In genomic region chr8:66203814-66204438, GRCm38 (mm10) we compare ENCODE assay signal across 34 mouse cellular contexts.
DNase-seq lines count a peak whose midpoint lies in the region; ATAC-seq and TF ChIP-seq lines count a peak whose summit lies in the region.
"Had no signal": no experiment of that assay in that cellular context is flagged by ENCODE, and none has a peak within 500 bp of the region (broad histone marks: within the 10 kb centered on the region; RNA-seq: fewer than 3 reads in every experiment).

No protein-coding gene starts in this region.

- WGBS in forebrain, postnatal 0 days, result 68% methylated on average over 7 of the region's 7 CpGs
- 88% methylated on average over 7 of the region's 7 CpGs for WGBS in forebrain, embryonic 14.5 days
- WGBS in lung, adult 2 months, result 85% methylated on average over 7 of the region's 7 CpGs

- no peaks in the 10 kb centered on the region for H3K36me3 ChIP-seq in forebrain, postnatal 0 days (ENCODE audit: insufficient read depth)
- no peaks in the 10 kb centered on the region for H3K36me3 ChIP-seq in forebrain, embryonic 14.5 days (ENCODE audit: control insufficient read depth, insufficient read depth, low read length)
- H3K36me3 ChIP-seq: forebrain, embryonic 12.5 days; heart, embryonic 10.5 days; hindbrain, embryonic 12.5 days; intestine, embryonic 15.5 days; midbrain, embryonic 10.5 days; midbrain, embryonic 15.5 days; neural tube, embryonic 15.5 days had no signal

- no peaks in the 10 kb centered on the region for H3K27me3 ChIP-seq in forebrain, postnatal 0 days (ENCODE audit: insufficient read depth, low read length)
- H3K27me3 ChIP-seq in forebrain, embryonic 14.5 days (replicated peaks; ENCODE audit: control insufficient read depth, insufficient read depth, low read length), result no peaks in the 10 kb centered on the region
- H3K27me3 ChIP-seq: forebrain, embryonic 12.5 days; hindbrain, embryonic 12.5 days; intestine, embryonic 15.5 days; midbrain, embryonic 15.5 days; neural tube, embryonic 15.5 days; Patski had no signal

- H3K4me2 ChIP-seq in forebrain, postnatal 0 days (ENCODE audit: low read depth), result no peak overlapping the region
- no peak overlapping the region for H3K4me2 ChIP-seq in forebrain, embryonic 14.5 days (ENCODE audit: low read length)
- H3K4me2 ChIP-seq: forebrain, embryonic 12.5 days; hindbrain, embryonic 12.5 days; intestine, embryonic 15.5 days; lung, embryonic 14.5 days; midbrain, embryonic 15.5 days; neural tube, embryonic 15.5 days had no signal

- ATAC-seq in forebrain, postnatal 0 days, result peak; percentile 97
- ATAC-seq in forebrain, embryonic 14.5 days, result no peak
- ATAC-seq: hindbrain, postnatal 0 days; intestine, embryonic 15.5 days; midbrain, embryonic 15.5 days; Patski had no signal

- no peak for TF ChIP-seq CTCF in forebrain, postnatal 0 days (IDR thresholded peaks at IDR 0.05; ENCODE audit: low read depth)
- TF ChIP-seq CTCF in layer of hippocampus, adult 2 months (conservative IDR thresholded peaks at IDR 0.05), result no peak
- TF ChIP-seq CTCF in lung, adult 2 months (IDR thresholded peaks at IDR 0.05; ENCODE audit: insufficient read depth, low read length), result no peak

- H3K9me3 ChIP-seq in forebrain, postnatal 0 days (ENCODE audit: low read length), result no peaks in the 10 kb centered on the region
- no peaks in the 10 kb centered on the region for H3K9me3 ChIP-seq in forebrain, embryonic 14.5 days (replicated peaks; ENCODE audit: control insufficient read depth, low read length)
- H3K9me3 ChIP-seq: forebrain, embryonic 12.5 days; heart, embryonic 10.5 days; hindbrain, embryonic 12.5 days; intestine, embryonic 15.5 days; midbrain, embryonic 10.5 days; midbrain, embryonic 15.5 days; neural tube, embryonic 15.5 days had no signal

- no peak overlapping the region for H3K27ac ChIP-seq in forebrain, postnatal 0 days (ENCODE audit: low read depth, low read length)
- H3K27ac ChIP-seq in forebrain, embryonic 14.5 days (ENCODE audit: low read depth, low read length), result no peak overlapping the region
- peak overlapping the region; percentile 72 for H3K27ac ChIP-seq in layer of hippocampus, adult 2 months
- H3K27ac ChIP-seq: forebrain, embryonic 12.5 days; heart, embryonic 10.5 days; hindbrain, embryonic 12.5 days; hindbrain, postnatal 0 days; intestine, embryonic 15.5 days; kidney, postnatal 0 days; liver, embryonic 14.5 days; midbrain, embryonic 10.5 days; midbrain, embryonic 15.5 days; neural tube, embryonic 15.5 days had no signal

- TF ChIP-seq POLR2A in lung, adult 2 months (IDR thresholded peaks at IDR 0.05; ENCODE audit: borderline replicate concordance, extremely low read depth, low read depth, low read length), result no peak

- peak; percentile 66 for DNase-seq in forebrain, postnatal 0 days
- no peak for DNase-seq in forebrain, embryonic 14.5 days (ENCODE audit: low spot score)
- peak; percentile 15 to 51 for DNase-seq in left cerebral cortex, postnatal 25 days (ENCODE audit: low spot score in 2 of 2)
- DNase-seq in left cerebral cortex, adult 11 months (ENCODE audit: low spot score), result no peak
- peak; percentile 32 to 34 for DNase-seq in layer of hippocampus, adult 2 months (ENCODE audit: low spot score in 2 of 2)
- peak; percentile 19 for DNase-seq in right cerebral cortex, postnatal 14 days
- DNase-seq in lung, adult 2 months, result no peak
- DNase-seq in gastrocnemius, postnatal 4 days (ENCODE audit: low spot score in 2 of 2), result no peak
- DNase-seq: adrenal gland, postnatal 10 days; cerebellum, adult 11-12 months; cerebellum, postnatal 14 days; gastrocnemius, postnatal 14 days; heart, adult 11 months; heart, postnatal 36 days; kidney, adult 2 months; kidney, postnatal 4 days; liver; lung, embryonic 14.5 days; lung, postnatal 14 days; spleen, adult 18-20 months; thymus, adult 18-20 months; thymus, postnatal 36 days had no signal

- intact Hi-C loops in left cerebral cortex, postnatal 25 days (cut with DNase I), result no loop called here

- no peak overlapping the region for H3K9ac ChIP-seq in forebrain, postnatal 0 days
- no peak overlapping the region for H3K9ac ChIP-seq in forebrain, embryonic 14.5 days (ENCODE audit: low read length)
- H3K9ac ChIP-seq: forebrain, embryonic 12.5 days; hindbrain, embryonic 12.5 days; intestine, embryonic 15.5 days; liver, embryonic 14.5 days; lung, embryonic 14.5 days; midbrain, embryonic 15.5 days; neural tube, embryonic 15.5 days had no signal

- no peaks in the 10 kb centered on the region for H3K4me1 ChIP-seq in forebrain, postnatal 0 days (ENCODE audit: insufficient read depth)
- H3K4me1 ChIP-seq in forebrain, embryonic 14.5 days (ENCODE audit: control insufficient read depth, insufficient read depth, low read length), result no peaks in the 10 kb centered on the region
- no peaks in the 10 kb centered on the region for H3K4me1 ChIP-seq in lung, adult 2 months (ENCODE audit: control insufficient read depth, insufficient read depth, low read length)
- H3K4me1 ChIP-seq: forebrain, embryonic 12.5 days; heart, embryonic 10.5 days; hindbrain, embryonic 12.5 days; intestine, embryonic 15.5 days; midbrain, embryonic 10.5 days; midbrain, embryonic 15.5 days; neural tube, embryonic 15.5 days had no signal

- H3K4me3 ChIP-seq in forebrain, postnatal 0 days (ENCODE audit: low read depth, low read length), result no peak overlapping the region
- H3K4me3 ChIP-seq in forebrain, embryonic 14.5 days (ENCODE audit: low read depth, low read length), result no peak overlapping the region
- H3K4me3 ChIP-seq in layer of hippocampus, adult 2 months, result no peak overlapping the region
- H3K4me3 ChIP-seq in lung, adult 2 months (replicated peaks; ENCODE audit: extremely low read depth, low read depth, low read length), result no peak overlapping the region
- H3K4me3 ChIP-seq: erythroblast, embryonic 14.5 days; forebrain, embryonic 12.5 days; heart, embryonic 10.5 days; hindbrain, embryonic 12.5 days; intestine, embryonic 15.5 days; midbrain, embryonic 10.5 days; midbrain, embryonic 15.5 days; neural tube, embryonic 15.5 days had no signal

Comparison
In these comparisons a context has a peak if more than half of its experiments do, and no peak if none do; other contexts are left out.
1. DNase-seq: peak in forebrain, postnatal 0 days (single experiment), left cerebral cortex, postnatal 25 days (2 of 2), layer of hippocampus, adult 2 months (2 of 2) and right cerebral cortex, postnatal 14 days (single experiment); none in forebrain, embryonic 14.5 days (single experiment), left cerebral cortex, adult 11 months (single experiment), lung, adult 2 months (single experiment) and gastrocnemius, postnatal 4 days (0 of 2).